Mouse (Mus musculus) adrenal gland (tissue): Measurements from ENCODE around the gene Mgll.

Experiments
- intact Hi-C: fragments of 180-260 bp; cut with DNase I; formaldehyde crosslinking; loops from one replicate; pipeline ENCODE4 v1.15.1; 2025

Mgll gene

GRCm38 (mm10) chr6:88826088-88826487, 101.9 kb downstream of the Mgll start:
- intact Hi-C loops: no loop called here

DNA sequence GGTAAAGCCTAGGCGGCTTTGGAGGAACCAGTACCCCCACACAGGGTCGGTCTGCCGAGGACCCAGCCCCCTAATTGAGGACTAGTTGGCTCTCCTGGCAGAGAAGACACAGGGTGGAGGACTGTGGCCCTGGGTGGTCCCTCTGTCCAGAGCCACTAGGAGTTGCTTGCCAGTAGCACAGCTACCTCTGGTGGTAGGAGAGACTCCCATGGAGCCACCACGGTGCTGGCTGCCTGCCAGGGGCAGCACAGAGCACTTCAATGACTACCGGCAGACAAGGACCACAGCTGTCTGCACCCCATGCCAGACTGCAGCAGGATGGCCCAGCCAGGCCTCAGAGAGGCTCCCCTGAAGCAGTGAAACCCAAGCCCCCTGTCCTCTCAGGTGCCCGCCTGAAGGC, 102.3 kb downstream of the Mgll start:
- intact Hi-C loops: no loop called here

GRCm38 (mm10) chr6:88826965-88827364, 102.8 kb downstream of the Mgll start:
- intact Hi-C loops: no loop called here

GRCm38 (mm10) chr6:88827395-88828205, 103.4 kb downstream of the Mgll start:
- intact Hi-C loops: no loop called here

DNA sequence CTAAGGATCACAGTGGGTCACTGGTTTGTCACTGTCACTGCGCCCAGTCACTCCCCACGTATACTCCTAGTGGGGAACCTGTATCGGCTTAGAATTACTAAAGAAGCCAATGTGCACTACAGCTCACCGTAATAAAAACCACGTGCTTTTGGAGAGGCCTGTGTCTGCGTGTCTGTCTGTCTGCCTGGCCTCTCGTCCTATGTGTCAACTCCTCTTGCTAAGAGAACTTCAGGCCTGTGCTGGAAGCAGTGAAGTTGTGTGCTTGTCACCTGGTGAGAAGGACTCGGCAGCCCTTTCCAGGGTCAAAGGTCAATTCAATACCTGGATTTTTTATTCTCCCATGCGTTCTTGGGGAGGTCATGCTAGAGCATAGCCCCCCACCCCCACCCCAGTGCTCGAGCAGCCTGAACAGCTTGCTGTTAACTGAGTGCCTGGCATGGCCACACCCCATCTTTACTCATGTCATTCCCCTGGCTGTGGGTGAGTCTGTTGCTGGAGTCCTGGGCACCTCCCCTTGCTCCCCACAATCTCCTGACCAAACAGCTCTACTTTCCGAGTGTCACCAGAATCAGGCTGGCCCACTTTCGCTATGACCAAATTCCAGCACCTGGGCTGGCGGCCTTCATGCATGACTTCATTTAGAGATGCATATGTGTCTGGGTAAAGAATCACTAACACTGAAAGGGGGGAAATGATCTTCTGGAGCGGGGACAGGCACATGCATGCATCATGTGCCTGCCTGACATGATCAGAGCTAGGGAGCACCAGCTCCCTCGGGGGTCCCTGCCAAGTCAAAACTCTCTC, 104.2 kb downstream of the Mgll start:
- intact Hi-C loops: no loop called here

- intact Hi-C loops: no loop called here
Measured at GRCm38 (mm10) chr6:88829579-88829978, 105.4 kb downstream of the Mgll start.

DNA sequence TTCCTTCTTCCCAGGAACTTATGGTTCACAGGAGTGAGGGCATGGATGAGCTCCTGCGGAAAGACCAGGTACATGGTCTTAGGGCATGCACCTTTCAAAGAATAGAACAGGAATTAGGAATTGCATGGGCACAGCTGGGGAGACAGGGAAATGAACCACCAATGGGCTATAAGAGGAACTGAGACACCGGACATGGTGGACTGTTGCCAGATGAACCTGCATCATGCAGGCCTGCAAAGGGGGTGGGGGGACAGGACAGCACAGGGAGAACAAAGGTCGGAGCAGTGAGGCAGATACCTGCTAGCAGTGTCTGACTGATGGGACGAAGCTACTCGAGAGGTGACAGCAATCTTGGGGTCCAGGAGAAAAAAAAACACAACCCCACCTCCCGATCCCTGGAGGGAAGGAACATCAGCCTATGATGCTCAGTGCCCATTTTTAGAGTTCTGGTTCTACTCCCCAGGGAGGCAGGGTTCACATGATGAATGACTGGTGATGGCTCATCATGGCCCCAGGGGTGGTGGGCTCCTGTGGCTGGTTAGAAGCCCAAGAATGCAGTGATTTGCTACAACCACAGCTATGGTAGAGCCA, 106.0 kb downstream of the Mgll start:
- intact Hi-C loops: loop anchor here (5.0 kb wide), 2 partner anchors 103 to 268 kb away; no protein-coding TSS in a partner anchor

GRCm38 (mm10) chr6:88831456-88831855, 107.2 kb downstream of the Mgll start:
- intact Hi-C loops: loop anchor here (5.0 kb wide), 2 partner anchors 104 to 269 kb away; no protein-coding TSS in a partner anchor

DNA sequence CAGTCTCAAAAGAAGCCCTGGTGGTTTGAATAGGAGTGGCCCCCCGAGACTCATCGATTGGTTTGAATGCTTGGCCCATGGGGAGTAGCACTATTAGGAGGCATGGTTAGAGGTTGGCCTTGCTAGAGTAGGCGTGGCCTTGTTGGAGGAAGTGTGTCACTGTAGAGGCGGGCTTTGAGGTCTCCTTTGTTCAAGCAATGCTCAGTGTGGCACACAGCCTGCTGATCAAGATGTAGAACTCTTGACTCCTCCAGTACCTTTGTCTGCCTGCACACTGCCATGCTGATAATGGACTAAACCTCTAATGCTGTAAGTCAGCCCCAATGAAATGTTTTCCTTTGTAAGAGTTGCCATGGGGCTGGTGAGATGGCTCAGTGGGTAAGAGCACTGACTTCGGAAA, 108.5 kb downstream of the Mgll start:
- intact Hi-C loops: loop anchor here (2.0 to 5.0 kb wide), 3 partner anchors 105 to 270 kb away; no protein-coding TSS in a partner anchor

GRCm38 (mm10) chr6:88833340-88834140, 109.3 kb downstream of the Mgll start:
- intact Hi-C loops: loop anchor here (2.0 to 5.0 kb wide), 3 partner anchors 106 to 271 kb away; no protein-coding TSS in a partner anchor

DNA sequence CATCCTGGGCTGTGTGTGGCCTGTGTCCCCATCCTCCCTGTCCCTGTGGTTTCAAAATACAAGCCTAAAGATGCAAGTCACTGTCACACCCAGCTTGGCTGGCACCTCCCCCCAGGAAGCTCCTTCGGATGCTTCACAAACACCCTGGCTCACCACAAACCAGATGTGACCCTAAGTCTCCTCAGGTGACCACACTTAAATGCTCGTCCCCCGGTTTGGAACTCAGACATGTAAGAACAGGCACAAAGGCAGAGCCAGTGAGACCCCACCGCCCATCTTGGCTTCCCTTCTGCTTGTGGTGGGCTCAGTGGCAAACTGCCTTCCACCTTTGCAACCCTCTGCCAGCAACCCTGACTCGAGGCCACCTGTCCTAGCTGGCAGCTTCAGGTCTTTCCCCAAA, 110.8 kb downstream of the Mgll start:
- intact Hi-C loops: no loop called here

- intact Hi-C loops: no loop called here
Measured at GRCm38 (mm10) chr6:88836178-88836819, 112.1 kb downstream of the Mgll start.

DNA sequence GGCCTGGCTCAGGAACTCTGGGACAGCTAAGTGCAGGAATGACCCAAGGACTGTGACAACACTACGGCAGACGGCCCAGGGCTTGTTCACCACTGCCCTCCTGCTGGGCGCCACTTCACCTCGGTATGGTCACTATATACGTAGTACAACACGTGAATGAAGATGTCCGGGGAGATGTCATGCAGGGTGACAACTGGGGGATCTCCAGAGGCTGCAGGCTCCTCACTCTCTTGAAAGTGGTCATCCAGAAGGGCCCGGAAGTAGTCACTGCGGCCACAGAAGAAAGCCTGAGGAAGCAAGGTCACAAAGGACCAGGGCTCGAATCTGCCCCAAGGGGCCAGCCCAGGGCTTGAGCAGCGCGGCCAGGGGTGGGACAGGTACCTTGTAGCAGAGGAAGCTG, 113.8 kb downstream of the Mgll start:
- intact Hi-C loops: no loop called here

GRCm38 (mm10) chr6:88838613-88839012, 114.4 kb downstream of the Mgll start:
- intact Hi-C loops: no loop called here

DNA sequence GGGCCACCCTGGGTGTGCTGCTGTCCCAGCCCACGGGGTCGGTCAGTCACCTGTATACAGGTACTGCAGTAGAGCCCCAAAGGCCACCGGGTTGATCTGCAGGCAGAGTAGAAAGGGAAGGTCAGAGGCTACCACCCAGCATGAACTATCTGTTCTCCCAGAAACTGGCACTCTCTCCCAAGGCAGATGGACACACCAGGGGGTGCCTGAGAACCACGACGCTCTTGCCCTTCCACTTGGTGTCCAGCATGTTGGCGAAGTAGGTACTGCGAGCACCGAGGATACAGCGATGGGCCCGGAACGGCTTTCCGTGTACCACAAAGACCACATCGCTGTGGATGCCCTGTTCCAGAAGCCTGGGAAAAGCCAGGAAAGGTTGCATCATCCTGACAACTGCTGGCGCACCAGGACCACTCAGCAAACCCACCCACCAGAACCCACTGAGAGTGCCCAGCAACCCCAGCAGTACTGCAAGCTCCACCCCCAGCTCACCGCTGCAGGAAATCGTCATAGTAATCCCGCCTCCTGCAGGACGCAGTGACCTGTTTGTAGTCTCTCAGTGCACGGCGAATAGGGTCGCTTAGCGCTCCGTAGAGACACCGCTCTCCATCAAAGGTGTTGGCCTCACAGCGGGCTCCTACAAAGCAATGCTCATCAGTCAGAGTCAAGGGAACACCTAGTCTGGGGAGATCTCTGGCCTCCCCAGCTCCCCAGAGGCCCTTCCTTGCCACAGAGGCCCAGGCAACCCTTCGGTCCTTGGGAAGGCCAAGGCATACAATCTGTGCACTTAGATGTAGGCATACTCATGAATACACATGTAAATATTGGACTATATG, 115.1 kb downstream of the Mgll start:
- intact Hi-C loops: no loop called here

DNA sequence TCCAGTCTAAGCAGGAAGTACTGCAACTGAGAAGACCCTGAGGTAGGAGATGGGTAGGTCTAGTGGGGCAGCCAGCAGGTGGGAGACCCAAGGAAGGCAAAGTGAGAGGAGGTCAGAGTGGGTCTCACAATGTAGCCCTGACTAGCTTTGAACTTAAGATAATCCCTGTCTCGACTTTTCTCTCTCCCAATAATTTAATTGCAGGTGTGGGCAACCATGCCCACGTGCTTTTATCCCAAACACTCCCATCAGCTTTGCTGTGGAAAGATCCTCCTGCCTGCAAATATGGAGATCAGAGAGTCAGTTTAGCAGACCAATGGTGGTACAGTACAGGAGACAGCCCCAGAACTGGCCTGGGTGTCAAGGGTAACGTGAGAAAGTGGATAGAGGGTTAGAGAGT, 116.0 kb downstream of the Mgll start:
- intact Hi-C loops: no loop called here

DNA sequence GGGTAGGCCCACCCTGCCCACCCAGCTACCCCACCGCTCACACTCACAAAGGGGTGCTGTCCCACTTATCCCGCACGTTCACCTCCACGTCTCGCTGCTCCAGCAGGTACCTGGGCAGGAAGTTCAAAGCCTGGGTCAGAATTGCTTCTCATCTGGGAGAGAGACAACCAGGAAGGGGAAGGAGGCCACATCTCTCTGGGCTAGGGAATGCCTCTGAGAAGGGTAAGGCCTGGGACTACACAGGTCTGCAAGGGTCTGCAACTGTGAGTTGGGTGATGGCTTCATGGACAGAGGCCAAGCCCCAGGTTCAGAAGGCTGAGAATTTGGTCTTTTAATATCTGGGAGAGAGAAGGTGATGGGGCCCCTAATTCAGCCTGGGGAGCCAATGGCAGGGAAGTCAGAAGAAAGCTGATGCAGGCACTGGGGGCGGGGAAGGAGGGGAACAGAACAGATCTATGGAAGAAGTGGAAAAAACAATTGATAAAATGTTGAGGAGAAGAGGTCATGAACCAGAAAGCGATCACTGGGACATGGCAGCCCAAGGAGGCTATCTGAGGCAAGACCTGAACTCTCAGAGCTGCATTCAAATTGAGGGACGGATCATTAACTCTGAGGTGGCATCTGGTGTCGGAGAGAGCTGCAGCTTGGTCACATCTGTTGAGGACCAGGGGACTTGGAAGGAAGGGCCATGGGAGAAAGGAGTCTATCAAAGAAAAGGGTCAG, 116.7 kb downstream of the Mgll start:
- intact Hi-C loops: no loop called here

DNA sequence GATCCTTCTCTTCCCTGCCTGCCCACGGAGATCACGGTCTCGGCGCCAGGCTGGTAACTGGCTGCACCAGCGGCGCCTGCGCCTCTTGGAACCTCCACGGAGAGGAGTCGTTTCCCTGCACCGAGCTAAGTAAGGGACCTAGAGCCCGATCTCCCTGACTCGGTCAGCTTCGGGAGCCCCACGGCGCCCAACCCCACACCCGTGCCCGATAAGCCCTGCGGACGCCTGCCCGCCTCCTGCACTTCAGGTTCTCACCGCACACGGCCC, 117.2 kb downstream of the Mgll start:
- intact Hi-C loops: no loop called here
